Mouse (Mus musculus): Measurements from ENCODE around the gene Zfyve19. TPM values are rescaled to one million over a fixed set of nuclear protein-coding genes. Genes with fewer than 3 reads are reported as not detected.

The Zfyve19 gene
- polyA plus RNA-seq (2015; fragmentation: Nextera tagmentation; extraction: Ambion mirVana), result 48.7 and 50.8 TPM in 2 replicates

DNA sequence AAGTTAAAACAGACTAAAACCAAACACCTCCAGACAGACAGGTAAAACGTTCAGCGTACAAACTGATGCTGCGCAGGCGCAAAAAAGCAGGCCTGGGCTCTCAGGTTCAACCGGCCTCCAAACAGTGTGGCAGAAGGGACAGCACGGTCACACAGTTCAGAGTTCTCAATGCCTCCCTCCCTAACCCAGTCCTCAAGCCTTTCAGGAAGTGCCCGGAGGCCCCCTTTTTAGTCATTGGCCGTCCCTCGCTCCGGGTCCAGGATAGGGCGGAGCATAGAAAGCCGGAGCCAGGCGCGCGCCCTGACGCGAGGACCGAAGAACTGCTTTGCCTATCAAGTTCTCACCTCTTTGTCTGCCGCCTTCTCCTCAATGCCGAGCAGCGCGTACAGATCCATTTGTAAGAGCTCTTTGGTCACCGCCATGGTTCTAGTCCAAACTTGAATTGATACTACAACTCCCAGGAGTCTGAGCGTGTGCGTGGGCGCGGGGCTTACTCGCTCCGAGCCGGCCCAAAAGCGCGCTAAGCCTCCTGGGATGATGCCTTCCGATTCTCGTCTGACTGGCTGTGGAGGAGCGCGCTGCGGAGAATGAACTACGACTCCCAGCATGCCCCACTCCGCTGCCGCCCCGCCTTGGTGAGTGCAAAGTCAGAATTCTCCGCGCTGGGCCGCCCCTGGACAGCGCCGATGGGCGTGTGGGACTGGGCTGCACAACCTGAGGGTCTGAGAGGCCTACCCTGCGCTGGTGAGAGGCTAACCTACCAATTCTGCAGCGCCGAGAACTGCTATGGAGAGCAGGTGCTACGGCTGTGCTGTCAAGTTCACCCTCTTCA, at the start of gene Zfyve19, which contains the start of gene Dnajc17:
TSS of gene Zfyve19 (plus strand) at position 274 of the 832 bp plus-strand sequence.
TSS of gene Dnajc17 (minus strand) at position 452 of the 832 bp plus-strand sequence.
- Histone ChIP-seq H3K9me3 (ENCODE audit: control insufficient read depth, low read length) (no peaks in the 10 kb centered on the region), H3K4me3 (ENCODE audit: low read length) (peak within 1 kb of the TSS; percentile 86), H3K27ac (ENCODE audit: low read length) (peak within 1 kb of the TSS; percentile 91), H3K9ac (ENCODE audit: low read length) (peak within 1 kb of the TSS; percentile 81), H3K4me2 (ENCODE audit: low read depth, low read length) (peak within 1 kb of the TSS; percentile 81), H3K36me3 (ENCODE audit: control insufficient read depth, insufficient read depth, low read length) (peaks cover 11% of the 10 kb centered on the region), H3K27me3 (ENCODE audit: control insufficient read depth, insufficient read depth, low read depth, low read length) (no peaks in the 10 kb centered on the region), H3K4me1 (replicated peaks; ENCODE audit: control insufficient read depth, insufficient read depth, low read length) (peaks cover 12% of the 10 kb centered on the region)
- WGBS, result under 1% methylated on average over 51 of the region's 51 CpGs
- ATAC-seq (ENCODE audit: low read depth), result peak; percentile 99

GRCm38 (mm10) chr2:119161247-119161646, 47.2 kb upstream of the Zfyve19 start:
- Histone ChIP-seq H3K9me3 (ENCODE audit: control insufficient read depth, low read length) (no peaks in the 10 kb centered on the region), H3K27ac (ENCODE audit: low read length) (peak overlapping the region; percentile 56), H3K4me3 (ENCODE audit: low read length) (no peak overlapping the region), H3K9ac (ENCODE audit: low read length) (no peak overlapping the region), H3K27me3 (ENCODE audit: control insufficient read depth, insufficient read depth, low read depth, low read length) (no peaks in the 10 kb centered on the region), H3K4me2 (ENCODE audit: low read depth, low read length) (no peak overlapping the region), H3K4me1 (replicated peaks; ENCODE audit: control insufficient read depth, insufficient read depth, low read length) (peaks cover 4% of the 10 kb centered on the region; the same call in 1 of the 2 replicates), H3K36me3 (ENCODE audit: control insufficient read depth, insufficient read depth, low read length) (no peaks in the 10 kb centered on the region)
- ATAC-seq (ENCODE audit: low read depth), result peak; percentile 18; the same call in 1 of the 2 replicates
- 33% methylated on average over 2 of the region's 2 CpGs for WGBS

DNA sequence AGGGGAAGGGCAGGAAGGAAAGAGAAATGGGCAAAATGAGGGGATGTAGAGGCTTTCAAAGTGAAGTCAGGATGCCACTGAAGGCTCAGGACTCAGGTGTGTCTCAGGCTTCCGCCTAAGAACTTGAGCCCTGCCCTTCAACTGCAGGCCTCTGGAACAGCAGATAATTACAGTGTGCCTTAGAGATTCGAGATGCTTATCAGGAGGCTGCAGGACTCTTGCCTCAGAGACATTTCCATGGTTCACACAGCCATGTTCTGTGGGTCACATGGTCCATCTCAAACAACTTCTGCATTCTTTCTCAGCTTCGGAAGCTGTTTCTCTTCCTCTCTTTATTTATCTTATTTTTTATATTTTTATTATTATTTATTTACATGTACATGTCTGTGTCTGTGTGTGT, 45.3 kb upstream of the Zfyve19 start:
- H3K4me3 ChIP-seq (ENCODE audit: low read length), result no peak overlapping the region
- 49% methylated on average over 3 of the region's 3 CpGs for WGBS
- no peak overlapping the region for H3K9ac ChIP-seq (ENCODE audit: low read length)
- ATAC-seq (ENCODE audit: low read depth), result no peak
- no peak overlapping the region for H3K4me2 ChIP-seq (ENCODE audit: low read depth, low read length)
- peaks cover 3% of the 10 kb centered on the region; the same call in 1 of the 2 replicates for H3K27me3 ChIP-seq (ENCODE audit: control insufficient read depth, insufficient read depth, low read depth, low read length)
- H3K27ac ChIP-seq (ENCODE audit: low read length), result no peak overlapping the region
- no peaks in the 10 kb centered on the region for H3K9me3 ChIP-seq (ENCODE audit: control insufficient read depth, low read length)
- H3K4me1 ChIP-seq (replicated peaks; ENCODE audit: control insufficient read depth, insufficient read depth, low read length), result peaks cover 12% of the 10 kb centered on the region; the same call in 1 of the 2 replicates
- H3K36me3 ChIP-seq (ENCODE audit: control insufficient read depth, insufficient read depth, low read length), result no peaks in the 10 kb centered on the region

GRCm38 (mm10) chr2:119163999-119164398, 44.4 kb upstream of the Zfyve19 start:
- no peak overlapping the region for H3K4me3 ChIP-seq (ENCODE audit: low read length)
- ATAC-seq (ENCODE audit: low read depth), result no peak
- peaks cover 3% of the 10 kb centered on the region; the same call in 1 of the 2 replicates for H3K27me3 ChIP-seq (ENCODE audit: control insufficient read depth, insufficient read depth, low read depth, low read length)
- no peak overlapping the region for H3K9ac ChIP-seq (ENCODE audit: low read length)
- no peaks in the 10 kb centered on the region for H3K9me3 ChIP-seq (ENCODE audit: control insufficient read depth, low read length)
- no peaks in the 10 kb centered on the region for H3K36me3 ChIP-seq (ENCODE audit: control insufficient read depth, insufficient read depth, low read length)
- no peak overlapping the region for H3K27ac ChIP-seq (ENCODE audit: low read length)
- H3K4me2 ChIP-seq (ENCODE audit: low read depth, low read length), result no peak overlapping the region
- peaks cover 12% of the 10 kb centered on the region; the same call in 1 of the 2 replicates for H3K4me1 ChIP-seq (replicated peaks; ENCODE audit: control insufficient read depth, insufficient read depth, low read length)
- WGBS, result 85% methylated on average over 4 of the region's 4 CpGs

DNA sequence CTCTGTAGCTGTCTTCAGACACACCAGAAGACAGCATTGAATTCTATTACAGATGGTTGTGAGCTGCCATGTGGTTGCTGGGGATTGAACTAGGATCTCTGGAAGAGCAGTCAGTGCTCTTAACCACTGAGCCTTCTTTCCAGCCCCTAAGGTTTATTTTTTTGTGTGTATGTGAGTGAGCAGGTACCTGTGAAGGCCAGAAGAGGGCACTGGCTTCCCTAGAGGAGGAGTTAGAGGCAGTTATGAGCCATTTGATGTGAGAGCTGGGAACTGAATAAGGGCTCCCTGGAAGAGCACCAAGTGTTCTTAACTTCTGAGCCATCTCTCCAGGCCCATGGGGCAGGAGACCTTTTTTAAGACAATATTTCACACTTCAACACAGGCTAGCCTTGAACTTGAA, 43.0 kb upstream of the Zfyve19 start:
- peaks cover 12% of the 10 kb centered on the region; the same call in 1 of the 2 replicates for H3K4me1 ChIP-seq (replicated peaks; ENCODE audit: control insufficient read depth, insufficient read depth, low read length)
- H3K4me2 ChIP-seq (ENCODE audit: low read depth, low read length), result no peak overlapping the region
- no peaks in the 10 kb centered on the region for H3K36me3 ChIP-seq (ENCODE audit: control insufficient read depth, insufficient read depth, low read length)
- no peak for ATAC-seq (ENCODE audit: low read depth)
- H3K27ac ChIP-seq (ENCODE audit: low read length), result no peak overlapping the region
- no peaks in the 10 kb centered on the region for H3K9me3 ChIP-seq (ENCODE audit: control insufficient read depth, low read length)
- peaks cover 3% of the 10 kb centered on the region; the same call in 1 of the 2 replicates for H3K27me3 ChIP-seq (ENCODE audit: control insufficient read depth, insufficient read depth, low read depth, low read length)
- H3K4me3 ChIP-seq (ENCODE audit: low read length), result no peak overlapping the region
- no peak overlapping the region for H3K9ac ChIP-seq (ENCODE audit: low read length)

DNA sequence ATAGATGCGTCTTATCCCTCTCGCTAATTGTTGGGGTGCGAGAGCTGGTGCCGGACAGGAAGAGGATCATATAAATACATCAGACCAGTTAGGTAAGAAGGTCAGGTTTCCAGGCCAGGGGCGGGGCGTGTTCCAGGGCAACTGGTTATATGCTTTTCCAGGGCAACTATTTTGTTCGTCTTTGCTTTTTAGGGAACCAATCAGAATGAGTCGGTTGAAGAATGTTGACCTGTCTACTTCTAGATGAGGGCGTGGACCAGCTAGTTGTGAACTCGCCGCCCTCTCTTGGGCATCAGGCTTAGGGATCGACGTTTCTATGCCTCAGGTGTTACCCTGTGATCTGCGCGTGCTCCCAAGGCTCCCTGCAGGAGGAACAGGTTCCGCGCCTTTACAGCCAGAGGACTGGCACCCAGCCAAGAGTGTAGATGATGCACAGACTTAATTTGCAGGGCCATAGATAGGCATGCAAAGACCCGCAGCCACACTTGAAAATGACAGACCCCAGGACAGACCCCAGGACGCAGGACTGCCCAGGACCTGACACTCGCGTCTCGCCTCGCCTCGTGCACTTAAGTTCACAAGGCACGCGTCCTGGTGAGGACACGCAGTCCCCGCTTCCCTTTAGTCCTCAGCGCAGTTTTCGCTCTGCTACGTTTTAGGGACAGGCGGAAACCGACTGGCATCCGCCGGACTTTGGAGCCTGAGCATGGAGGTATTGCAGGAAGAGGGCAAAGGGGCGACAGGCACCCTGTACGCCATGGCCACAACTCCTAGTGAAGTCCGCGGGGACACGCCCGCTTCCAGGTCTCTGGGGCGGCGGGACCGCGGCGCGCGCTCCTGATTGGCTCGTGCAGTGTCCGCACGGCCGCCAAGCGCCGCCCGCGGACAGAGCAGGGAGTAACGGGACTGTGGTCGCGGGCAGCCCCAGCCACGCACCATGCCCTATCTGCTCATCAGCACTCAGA, 41.2 kb upstream of the Zfyve19 start, which contains the start of gene Gchfr:
TSS of gene Gchfr (plus strand) at position 873 of the 965 bp plus-strand sequence.
- peak; percentile 88 for ATAC-seq (ENCODE audit: low read depth)
- Histone ChIP-seq H3K27me3 (ENCODE audit: control insufficient read depth, insufficient read depth, low read depth, low read length) (peaks cover 3% of the 10 kb centered on the region; the same call in 1 of the 2 replicates), H3K9me3 (ENCODE audit: control insufficient read depth, low read length) (no peaks in the 10 kb centered on the region), H3K4me2 (ENCODE audit: low read depth, low read length) (peak within 1 kb of the TSS; percentile 100), H3K27ac (ENCODE audit: low read length) (no peak within 1 kb of the TSS; the same call in 1 of the 2 replicates), H3K4me1 (replicated peaks; ENCODE audit: control insufficient read depth, insufficient read depth, low read length) (peaks cover 12% of the 10 kb centered on the region; the same call in 1 of the 2 replicates), H3K4me3 (ENCODE audit: low read length) (peak within 1 kb of the TSS; percentile 65), H3K36me3 (ENCODE audit: control insufficient read depth, insufficient read depth, low read length) (no peaks in the 10 kb centered on the region; the same call in 1 of the 2 replicates), H3K9ac (ENCODE audit: low read length) (peak within 1 kb of the TSS; percentile 69)
- WGBS, result under 1% methylated on average over 60 of the region's 60 CpGs

- peak overlapping the region; percentile 69 for H3K9ac ChIP-seq (ENCODE audit: low read length)
- H3K9me3 ChIP-seq (ENCODE audit: control insufficient read depth, low read length), result no peaks in the 10 kb centered on the region
- H3K36me3 ChIP-seq (ENCODE audit: control insufficient read depth, insufficient read depth, low read length), result no peaks in the 10 kb centered on the region; the same call in 1 of the 2 replicates
- H3K27me3 ChIP-seq (ENCODE audit: control insufficient read depth, insufficient read depth, low read depth, low read length), result peaks cover 3% of the 10 kb centered on the region; the same call in 1 of the 2 replicates
- no peak overlapping the region for H3K27ac ChIP-seq (ENCODE audit: low read length)
- 2% methylated on average over 26 of the region's 26 CpGs for WGBS
- ATAC-seq (ENCODE audit: low read depth), result peak; percentile 8
- H3K4me1 ChIP-seq (replicated peaks; ENCODE audit: control insufficient read depth, insufficient read depth, low read length), result peaks cover 17% of the 10 kb centered on the region
- peak overlapping the region; percentile 65 for H3K4me3 ChIP-seq (ENCODE audit: low read length)
- H3K4me2 ChIP-seq (ENCODE audit: low read depth, low read length), result peak overlapping the region; percentile 100
Measured at GRCm38 (mm10) chr2:119167866-119168256, 40.6 kb upstream of the Zfyve19 start.

DNA sequence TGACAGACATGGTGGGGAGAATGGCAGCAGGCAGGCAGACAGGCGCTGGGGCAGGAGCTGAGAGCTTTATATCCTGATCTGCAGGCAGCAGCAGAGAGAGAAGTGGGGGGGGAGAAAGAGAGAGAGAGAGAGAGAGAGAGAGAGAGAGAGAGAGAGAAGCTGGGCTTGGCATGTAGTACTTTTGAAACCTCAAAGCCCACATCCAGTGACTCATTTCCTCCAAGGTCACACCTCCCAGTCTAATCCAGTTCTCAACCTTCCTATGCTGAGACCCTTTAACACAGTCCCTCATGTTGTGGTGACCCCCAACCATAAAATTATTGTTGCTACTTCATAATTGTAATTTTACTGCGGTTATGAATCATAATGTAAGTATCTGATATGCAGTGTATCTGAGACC, 38.1 kb upstream of the Zfyve19 start:
- no peak overlapping the region for H3K4me2 ChIP-seq (ENCODE audit: low read depth, low read length)
- H3K9me3 ChIP-seq (ENCODE audit: control insufficient read depth, low read length), result no peaks in the 10 kb centered on the region
- no peak overlapping the region for H3K9ac ChIP-seq (ENCODE audit: low read length)
- peaks cover 3% of the 10 kb centered on the region; the same call in 1 of the 2 replicates for H3K27me3 ChIP-seq (ENCODE audit: control insufficient read depth, insufficient read depth, low read depth, low read length)
- ATAC-seq (ENCODE audit: low read depth), result no peak
- WGBS, result 83% methylated on average over 2 of the region's 2 CpGs
- H3K27ac ChIP-seq (ENCODE audit: low read length), result no peak overlapping the region
- H3K4me3 ChIP-seq (ENCODE audit: low read length), result no peak overlapping the region
- H3K36me3 ChIP-seq (ENCODE audit: control insufficient read depth, insufficient read depth, low read length), result no peaks in the 10 kb centered on the region; the same call in 1 of the 2 replicates
- peaks cover 23% of the 10 kb centered on the region for H3K4me1 ChIP-seq (replicated peaks; ENCODE audit: control insufficient read depth, insufficient read depth, low read length)
